Mouse (Mus musculus) hindbrain, embryonic 10.5 days (tissue): ENCODE results near the gene Lman1l. TPM values are rescaled to one million over a fixed set of nuclear protein-coding genes. Genes with fewer than 3 reads are reported as not detected.

Source experiments
- DNase-seq: peaks from one replicate; pipeline ENCODE4 v3.0.0-alpha.2; 2017; ENCODE audit warnings: low spot score
- H3K27ac ChIP-seq: fragments of 300-500 bp; sonication (generic); 2 replicates; pipeline ENCODE4 v1.5.1; 2016; ENCODE audit warnings: mild to moderate bottlenecking, moderate library complexity
- H3K27me3 ChIP-seq: fragments of 300-500 bp; sonication (generic); 2 replicates; pipeline ENCODE4 v1.6.1; 2016; ENCODE audit warnings: mild to moderate bottlenecking; ENCODE audit not compliant: poor library complexity, insufficient read depth, severe bottlenecking
- H3K36me3 ChIP-seq: fragments of 300-500 bp; sonication (generic); 2 replicates; pipeline ENCODE4 v1.6.1; 2016; ENCODE audit warnings: mild to moderate bottlenecking, moderate library complexity
- H3K4me1 ChIP-seq: fragments of 300-500 bp; sonication (generic); replicated peaks from 2 replicates; pipeline ENCODE4 v1.6.1; 2016; ENCODE audit warnings: mild to moderate bottlenecking
- H3K4me3 ChIP-seq: fragments of 300-500 bp; sonication (generic); 2 replicates; pipeline ENCODE4 v1.5.1; 2016; ENCODE audit warnings: mild to moderate bottlenecking, moderate library complexity
- H3K9me3 ChIP-seq: fragments of 300-500 bp; sonication (generic); 2 replicates; pipeline ENCODE4 v1.6.1; 2016; ENCODE audit warnings: mild to moderate bottlenecking, moderate library complexity
- WGBS: fragments of 180-500 bp; shearing (Covaris S2); methylation state at CpG from one replicate; pipeline ENCODE4 v1.1.7; 2016; 5-methylcytosine and 5-hydroxymethylcytosine counted together
- polyA plus RNA-seq: library from polyadenylated mRNA; unstranded; fragments of >200 nt; fragmentation: Nextera tagmentation; extraction: Ambion mirVana; gene quantifications from 2 replicates; pipeline ENCODE4 v1.2.1, GENCODE M21; 2016

Gene Lman1l
- polyA plus RNA-seq, 1 experiment from 2014 or later: not detected

DNA sequence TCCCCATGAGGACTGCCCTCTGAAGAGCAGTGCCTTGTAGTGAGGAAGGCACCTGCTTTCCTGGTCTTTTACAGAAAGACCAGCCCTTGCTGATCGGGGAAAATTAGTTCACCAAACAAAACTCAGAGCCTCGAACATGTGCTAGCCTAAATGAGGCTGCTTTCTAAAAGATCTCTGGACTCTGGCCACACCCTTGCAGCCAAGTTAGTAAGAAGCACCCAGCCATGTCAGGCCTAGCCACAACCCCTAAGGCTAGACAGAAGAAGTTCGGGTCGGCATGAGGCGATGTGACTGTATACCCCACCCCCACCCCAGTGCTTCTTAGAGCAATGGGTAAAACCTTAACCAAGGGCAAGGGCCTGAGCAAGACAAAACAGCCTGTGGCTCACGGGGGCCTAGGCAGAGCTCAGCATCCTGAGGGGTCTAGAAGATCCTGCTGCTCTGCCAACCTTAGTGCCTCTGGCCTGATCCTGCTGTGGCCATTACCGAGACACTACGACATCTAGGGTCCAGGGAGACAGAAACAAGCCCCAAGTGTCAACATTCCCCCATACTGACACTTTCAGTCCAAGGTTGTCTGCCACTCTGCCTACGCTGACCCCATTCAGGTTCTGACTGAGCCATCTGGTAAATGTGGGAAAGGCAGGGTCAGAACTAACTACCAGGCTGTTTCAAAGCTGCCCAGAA lies 22.7 kb upstream of the Lman1l start:
- Histone ChIP-seq H3K4me1 (peaks cover 79% of the 10 kb centered on the region), H3K9me3 (no peaks in the 10 kb centered on the region), H3K27me3 (peaks cover 14% of the 10 kb centered on the region), H3K4me3 (peak overlapping the region; percentile 99), H3K36me3 (peaks cover 23% of the 10 kb centered on the region), H3K27ac (0 out of 2 replicates have a peak overlapping the region, but pooled peaks have one; percentile 100)
- DNase-seq: no peak
- 73% methylated on average over 9 of the region's 9 CpGs for WGBS

DNA sequence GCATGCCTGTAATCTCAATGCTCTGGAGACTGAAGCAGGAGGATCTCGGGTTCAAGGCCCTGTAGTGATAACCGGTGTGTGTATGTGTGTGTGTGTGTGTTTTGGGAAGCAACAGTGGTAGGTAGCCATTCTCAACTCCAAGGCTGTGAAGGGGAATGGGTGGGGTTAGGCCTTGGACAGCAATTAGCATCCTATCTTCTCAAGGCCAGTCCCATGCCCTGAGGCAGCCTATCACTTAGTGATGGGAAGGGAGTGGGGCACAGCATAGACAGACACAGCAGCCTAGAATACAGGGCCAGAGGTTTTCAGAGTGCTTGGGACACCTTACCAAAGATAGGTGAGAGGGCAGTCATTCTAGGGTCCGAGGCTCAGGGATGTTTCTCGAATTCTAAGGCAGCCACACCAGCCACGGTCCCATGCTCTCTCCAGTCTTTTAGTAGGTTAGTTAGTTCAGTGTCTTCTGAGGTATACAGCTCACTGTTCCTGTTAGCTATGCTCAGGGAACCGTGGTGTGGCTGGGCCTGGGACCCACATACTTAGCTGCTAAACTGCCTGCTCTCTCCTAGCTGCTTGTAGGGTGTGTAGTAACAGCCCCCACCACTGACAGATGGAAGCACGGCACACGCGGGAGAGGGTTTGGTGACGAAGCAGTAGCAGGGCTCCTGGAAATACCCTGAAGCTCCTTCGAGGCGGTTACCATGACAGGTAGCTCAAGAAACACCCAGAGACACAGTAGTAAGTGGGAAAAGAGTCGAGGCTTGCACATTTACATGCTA lies 21.4 kb upstream of the Lman1l start:
- 89% methylated on average over 13 of the region's 13 CpGs for WGBS
- H3K9me3 ChIP-seq: no peaks in the 10 kb centered on the region
- DNase-seq: no peak
- H3K36me3 ChIP-seq: peaks cover 29% of the 10 kb centered on the region
- H3K4me3 ChIP-seq: no peak overlapping the region
- peaks cover 9% of the 10 kb centered on the region for H3K27me3 ChIP-seq
- peaks cover 91% of the 10 kb centered on the region for H3K4me1 ChIP-seq
- no peak overlapping the region; the same call in 1 of the 2 replicates for H3K27ac ChIP-seq

DNA sequence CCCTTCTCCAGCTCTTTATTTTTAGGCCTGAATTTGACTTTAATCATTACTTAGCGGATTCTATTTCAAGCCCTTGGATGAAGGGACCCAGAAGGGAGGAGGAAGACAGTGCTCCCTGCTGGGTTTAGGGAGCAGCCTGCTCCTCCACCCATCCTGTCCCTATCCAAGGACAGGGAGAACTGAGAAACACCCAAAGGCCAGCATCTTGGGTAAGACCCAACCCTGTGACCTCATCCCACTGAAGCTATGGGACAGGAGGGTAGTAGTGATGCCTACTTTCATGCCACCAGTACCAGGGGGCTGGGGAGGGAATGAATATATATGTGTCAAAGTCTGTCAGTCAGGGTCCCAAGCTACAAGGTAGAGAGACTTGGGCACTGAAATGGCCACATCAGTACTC lies 20.4 kb upstream of the Lman1l start:
- Histone ChIP-seq H3K27me3 (peaks cover 2% of the 10 kb centered on the region; the same call in 1 of the 2 replicates), H3K4me3 (peak overlapping the region; percentile 35; the same call in 1 of the 2 replicates), H3K36me3 (peaks cover 29% of the 10 kb centered on the region), H3K4me1 (peaks cover 88% of the 10 kb centered on the region), H3K9me3 (no peaks in the 10 kb centered on the region), H3K27ac (no peak overlapping the region)
- no peak for DNase-seq
- WGBS: 85% methylated on average over 1 of the region's 1 CpGs

DNA sequence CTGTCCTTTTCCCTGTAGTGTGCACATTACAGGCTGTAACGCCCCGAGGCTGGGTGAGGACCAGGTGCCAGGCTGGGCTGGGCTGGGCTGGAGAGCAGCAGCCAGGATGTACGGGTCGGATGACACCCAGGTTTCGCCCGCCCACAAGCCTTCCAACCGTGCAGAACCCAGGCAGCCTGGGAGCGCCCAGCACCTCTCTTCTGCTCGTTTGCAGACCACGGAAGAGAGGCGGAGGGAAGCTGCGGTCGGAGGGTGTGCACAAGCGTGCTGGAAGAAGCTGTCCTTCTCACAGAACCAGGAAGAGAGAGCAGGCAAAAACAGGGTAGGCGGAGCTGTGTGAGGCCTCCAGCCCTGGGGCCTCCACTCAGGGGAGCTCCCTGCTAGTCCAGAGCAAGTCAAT lies 19.8 kb upstream of the Lman1l start:
- H3K36me3 ChIP-seq: peaks cover 31% of the 10 kb centered on the region
- 32% methylated on average over 15 of the region's 15 CpGs for WGBS
- H3K4me1 ChIP-seq: peaks cover 82% of the 10 kb centered on the region
- DNase-seq: no peak
- peak overlapping the region; percentile 78 for H3K27ac ChIP-seq
- H3K27me3 ChIP-seq: no peaks in the 10 kb centered on the region
- peak overlapping the region; percentile 35 for H3K4me3 ChIP-seq
- no peaks in the 10 kb centered on the region for H3K9me3 ChIP-seq

DNA sequence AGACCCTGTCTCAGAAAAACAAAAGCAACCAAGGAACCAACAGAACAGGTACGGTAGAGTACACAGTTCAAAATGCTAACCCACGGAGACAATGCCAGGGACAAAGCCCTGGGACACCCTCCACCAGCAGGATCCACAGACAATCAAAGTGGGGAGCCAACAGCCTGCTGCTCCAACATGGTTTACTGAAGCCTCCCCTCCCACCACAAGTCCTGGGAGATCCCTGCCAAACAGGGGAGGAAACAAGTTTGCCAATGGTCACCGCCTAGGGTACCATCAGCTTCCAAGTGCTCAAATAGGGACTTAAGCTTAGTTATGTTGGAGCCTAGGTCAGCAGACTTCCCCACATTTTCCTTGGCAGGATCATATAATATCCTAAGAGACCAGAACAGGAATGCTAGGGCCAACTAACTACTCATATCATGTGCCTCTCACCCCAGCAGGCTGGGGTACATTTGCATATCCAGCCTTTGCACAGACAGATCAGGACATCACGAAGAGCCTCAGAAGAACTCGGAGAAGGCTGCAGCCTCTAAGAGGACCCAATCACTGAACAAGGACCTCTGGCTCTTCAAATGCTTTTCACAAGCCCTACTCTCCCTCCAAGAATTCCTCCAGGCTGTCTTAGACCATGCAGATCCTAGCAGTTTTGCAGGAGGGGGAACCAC lies 19.2 kb upstream of the Lman1l start:
- Histone ChIP-seq H3K4me1 (peaks cover 79% of the 10 kb centered on the region), H3K27ac (peak overlapping the region; percentile 78), H3K9me3 (no peaks in the 10 kb centered on the region), H3K4me3 (peak overlapping the region; percentile 35), H3K36me3 (peaks cover 32% of the 10 kb centered on the region), H3K27me3 (no peaks in the 10 kb centered on the region)
- 72% methylated on average over 5 of the region's 5 CpGs for WGBS
- no peak for DNase-seq

DNA sequence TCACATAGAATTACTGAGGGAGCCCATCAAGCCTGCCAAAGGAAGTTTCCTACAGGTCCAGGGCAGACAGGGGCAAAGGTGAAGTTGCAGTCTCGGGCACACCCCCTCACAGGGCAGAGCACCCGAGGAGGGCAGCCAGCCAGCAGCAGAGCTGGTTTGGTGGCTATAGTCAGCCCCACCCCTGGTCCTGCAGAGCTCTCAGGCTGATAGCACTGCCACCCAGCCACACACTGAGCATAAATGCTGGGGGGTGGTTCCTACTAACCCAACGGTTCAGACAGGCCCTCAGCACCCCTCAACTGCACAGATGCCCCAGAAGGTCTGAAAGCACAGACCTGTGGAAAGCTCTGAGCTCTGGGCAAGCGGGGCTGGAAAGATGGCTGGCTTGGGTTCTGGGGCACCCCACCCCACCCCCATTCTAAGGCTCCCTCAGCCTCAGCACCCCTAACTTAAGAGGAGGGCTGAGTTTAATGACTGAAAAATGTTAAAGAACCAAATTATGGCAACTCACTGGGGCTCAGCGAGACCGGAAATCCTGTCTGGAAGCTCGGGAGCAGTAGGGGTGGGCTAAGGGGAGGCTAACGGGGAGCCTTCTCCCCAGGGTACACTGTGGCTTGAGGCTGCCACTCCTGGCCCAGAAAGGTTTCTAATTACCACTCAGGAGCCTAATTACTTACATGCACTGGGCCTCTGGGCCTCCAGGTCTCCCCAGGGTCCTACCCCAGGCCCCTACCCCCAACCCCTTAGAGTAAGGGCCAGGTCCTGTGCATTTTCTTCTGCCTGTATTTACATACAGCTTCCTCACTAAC lies 18.3 kb upstream of the Lman1l start:
- 45% methylated on average over 8 of the region's 8 CpGs for WGBS
- H3K27ac ChIP-seq: peak overlapping the region; percentile 78
- H3K4me3 ChIP-seq: peak overlapping the region; percentile 35
- peaks cover 39% of the 10 kb centered on the region for H3K36me3 ChIP-seq
- no peaks in the 10 kb centered on the region for H3K9me3 ChIP-seq
- H3K4me1 ChIP-seq: peaks cover 78% of the 10 kb centered on the region
- H3K27me3 ChIP-seq: no peaks in the 10 kb centered on the region
- no peak for DNase-seq

DNA sequence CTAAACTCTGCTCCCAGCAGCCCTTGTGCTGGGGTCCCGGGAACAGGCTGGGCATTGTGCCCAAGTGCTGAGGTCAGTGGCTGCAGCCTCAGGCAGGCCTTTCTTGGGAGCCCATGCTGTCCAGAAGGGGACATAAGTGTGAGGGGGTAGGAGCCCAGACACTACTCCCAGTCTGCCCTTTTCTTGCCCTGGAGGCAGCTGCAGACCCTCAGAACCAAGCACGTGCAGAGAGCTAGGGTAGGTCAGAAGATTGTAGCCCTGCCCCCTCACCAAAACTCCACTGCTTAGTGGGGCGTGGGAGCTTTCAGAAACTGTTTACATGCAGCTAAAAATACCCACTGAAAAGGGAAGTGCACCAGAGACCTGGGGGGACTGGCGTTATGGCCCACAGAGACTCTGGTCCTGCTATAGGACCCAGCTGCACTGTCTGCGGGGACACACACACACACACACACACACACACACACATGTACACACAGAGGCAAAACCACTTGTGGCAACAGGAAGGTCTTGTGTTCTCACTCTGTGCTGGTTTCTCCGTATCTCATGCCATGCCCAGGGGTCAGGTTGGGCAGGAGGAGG lies 17.3 kb upstream of the Lman1l start:
- Histone ChIP-seq H3K4me1 (peaks cover 73% of the 10 kb centered on the region), H3K9me3 (no peaks in the 10 kb centered on the region), H3K27ac (peak overlapping the region; percentile 78), H3K4me3 (no peak overlapping the region), H3K27me3 (no peaks in the 10 kb centered on the region), H3K36me3 (peaks cover 49% of the 10 kb centered on the region)
- DNase-seq: no peak
- WGBS: 68% methylated on average over 6 of the region's 6 CpGs

DNA sequence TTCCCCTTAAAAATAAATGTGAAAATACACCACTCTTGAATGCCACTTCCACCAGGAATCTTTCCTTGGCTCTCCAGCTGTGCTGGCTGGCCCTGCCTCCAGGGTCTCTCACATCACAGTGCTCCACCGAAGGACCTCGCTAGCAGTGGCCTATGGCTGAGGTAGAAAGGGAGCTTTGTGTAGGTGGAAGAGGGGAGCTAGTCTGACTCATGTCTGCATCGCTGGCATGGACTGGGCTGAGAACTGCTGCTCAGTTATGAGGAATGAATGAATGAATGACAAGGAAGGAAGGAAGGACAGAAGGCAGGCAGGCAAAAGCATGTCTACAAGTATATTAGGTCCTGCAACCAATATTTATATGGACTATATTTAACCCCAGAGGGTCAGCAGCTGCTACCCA lies 16.7 kb upstream of the Lman1l start:
- Histone ChIP-seq H3K4me3 (no peak overlapping the region), H3K36me3 (peaks cover 48% of the 10 kb centered on the region), H3K27me3 (no peaks in the 10 kb centered on the region), H3K9me3 (no peaks in the 10 kb centered on the region), H3K27ac (peak overlapping the region; percentile 78; the same call in 1 of the 2 replicates), H3K4me1 (peaks cover 68% of the 10 kb centered on the region)
- WGBS: 78% methylated on average over 3 of the region's 3 CpGs
- DNase-seq: no peak

DNA sequence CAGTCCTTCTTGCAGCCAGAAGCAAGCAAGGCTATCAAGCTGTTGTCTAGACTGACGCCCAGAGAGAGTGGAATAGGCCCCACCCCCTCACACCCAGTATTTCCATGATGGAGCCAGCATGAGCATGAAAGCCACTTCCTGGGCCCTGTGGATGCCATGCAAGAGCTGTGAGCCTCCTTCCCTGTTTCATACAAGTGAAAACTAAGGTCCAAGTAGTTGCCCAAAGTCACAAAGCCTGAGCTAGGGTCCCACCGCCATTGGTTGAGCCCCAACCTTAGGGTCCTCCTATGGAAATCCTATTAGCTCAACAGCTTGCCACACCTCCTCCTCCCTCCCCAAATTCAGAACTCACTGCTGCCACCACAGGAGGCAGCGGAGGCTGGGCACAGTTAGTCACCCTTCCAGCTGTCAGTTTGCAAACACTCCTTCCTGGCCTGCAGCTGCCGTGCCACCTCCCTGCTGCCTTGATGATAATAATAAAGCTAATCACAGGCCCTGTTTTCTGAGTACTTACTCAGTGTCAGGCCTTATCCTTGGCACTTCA lies 13.0 kb upstream of the Lman1l start:
- no peak for DNase-seq
- peaks cover 31% of the 10 kb centered on the region for H3K4me1 ChIP-seq
- no peak overlapping the region for H3K27ac ChIP-seq
- no peak overlapping the region for H3K4me3 ChIP-seq
- WGBS: 56% methylated on average over 4 of the region's 4 CpGs
- peaks cover 70% of the 10 kb centered on the region for H3K36me3 ChIP-seq
- no peaks in the 10 kb centered on the region for H3K27me3 ChIP-seq
- no peaks in the 10 kb centered on the region for H3K9me3 ChIP-seq

DNA sequence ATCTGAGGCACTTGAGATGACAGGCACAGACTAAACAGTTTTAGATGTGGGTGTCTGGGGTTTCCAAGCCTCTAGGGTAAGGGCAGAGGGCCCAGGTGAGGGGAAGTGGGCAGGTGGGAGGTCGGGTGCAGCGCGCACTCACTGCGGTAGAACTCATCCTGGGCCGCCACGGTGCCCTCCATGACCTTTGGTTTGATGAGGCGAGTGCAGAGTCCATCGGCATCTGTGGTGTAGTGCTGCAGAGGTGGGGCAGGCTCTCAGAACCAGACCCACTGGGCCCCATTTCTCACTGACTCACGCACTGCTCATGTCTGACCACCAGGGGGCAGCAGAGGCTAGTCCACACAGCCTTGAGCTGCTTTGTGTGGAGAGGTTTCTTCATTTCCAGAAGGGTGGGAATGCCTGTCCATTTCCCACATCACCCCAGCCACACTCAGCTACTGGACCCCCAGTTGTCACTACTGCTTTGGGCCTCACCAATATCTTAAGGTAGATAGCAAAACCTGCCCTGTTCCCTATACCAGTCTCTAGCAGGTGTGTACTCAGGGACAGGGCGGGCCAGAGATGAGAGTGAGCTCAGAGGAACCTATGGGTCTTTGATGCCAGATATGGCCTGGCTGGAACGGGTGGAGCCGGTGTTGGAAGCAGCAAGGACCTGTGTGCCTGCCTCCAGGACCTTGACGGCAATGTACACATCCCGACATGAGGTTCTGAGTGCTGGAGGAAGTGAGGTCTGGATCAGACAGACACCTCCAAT lies 8.7 kb upstream of the Lman1l start:
- 0 out of 2 replicates have a peak overlapping the region, but pooled peaks have one; percentile 54 for H3K27ac ChIP-seq
- H3K4me1 ChIP-seq: peaks cover 26% of the 10 kb centered on the region
- H3K36me3 ChIP-seq: peaks cover 99% of the 10 kb centered on the region
- WGBS: 74% methylated on average over 14 of the region's 14 CpGs
- H3K27me3 ChIP-seq: no peaks in the 10 kb centered on the region
- DNase-seq: peak; percentile 73
- no peaks in the 10 kb centered on the region for H3K9me3 ChIP-seq
- no peak overlapping the region for H3K4me3 ChIP-seq

DNA sequence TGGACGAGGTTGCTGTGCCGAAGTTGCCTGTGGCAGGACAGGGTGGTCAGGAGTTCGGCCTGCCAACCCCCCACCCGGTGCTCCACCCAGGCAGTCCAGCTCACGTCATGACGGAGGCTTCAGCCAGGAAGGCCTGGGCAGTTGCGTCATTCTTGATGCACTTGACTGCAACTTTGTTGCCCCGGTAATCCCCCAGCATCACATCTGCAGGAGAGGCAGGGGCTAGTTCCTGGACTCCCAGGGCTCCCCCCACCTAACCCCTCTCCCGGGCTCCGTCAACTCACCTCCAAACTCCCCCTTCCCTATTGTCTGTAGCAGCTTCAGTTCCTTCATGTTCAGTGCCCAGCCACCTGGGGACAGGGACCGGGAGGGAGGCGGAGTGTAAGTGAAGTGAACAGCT lies 8.1 kb upstream of the Lman1l start:
- peaks cover 24% of the 10 kb centered on the region for H3K4me1 ChIP-seq
- H3K27ac ChIP-seq: no peak overlapping the region
- no peak for DNase-seq
- no peaks in the 10 kb centered on the region for H3K9me3 ChIP-seq
- no peaks in the 10 kb centered on the region for H3K27me3 ChIP-seq
- 91% methylated on average over 12 of the region's 12 CpGs for WGBS
- no peak overlapping the region for H3K4me3 ChIP-seq
- H3K36me3 ChIP-seq: peaks cover 99% of the 10 kb centered on the region
